Mouse (Mus musculus) midbrain, embryonic 12.5 days (tissue): ENCODE data around the gene Zfp82. TPM values are rescaled to one million over a fixed set of nuclear protein-coding genes. Genes with fewer than 3 reads are reported as not detected.
A peak's percentile ranks its signal among the peaks of the same experiment; 100 is the strongest.

Experiments used
- ATAC-seq: fragments of 200-750 bp; cut with Nextera tagmentation; 2 replicates; pipeline ENCODE4 v1.8.0; 2017; ENCODE audit warnings: low read depth, moderate TSS enrichment, moderate library complexity; ENCODE audit not compliant: low FRiP score
- H3K27ac ChIP-seq: fragments of 300-500 bp; sonication (generic); replicated peaks from 2 replicates; pipeline ENCODE4 v1.5.1; 2016; ENCODE audit warnings: mild to moderate bottlenecking
- H3K27me3 ChIP-seq: fragments of 300-500 bp; sonication (generic); 2 replicates; pipeline ENCODE4 v1.6.1; 2016; ENCODE audit warnings: mild to moderate bottlenecking
- H3K36me3 ChIP-seq: fragments of 300-500 bp; sonication (generic); 2 replicates; pipeline ENCODE4 v1.6.1; 2016
- H3K4me1 ChIP-seq: fragments of 300-500 bp; sonication (generic); 2 replicates; pipeline ENCODE4 v1.6.1; 2016
- H3K4me2 ChIP-seq: fragments of 300-500 bp; sonication (generic); replicated peaks from 2 replicates; pipeline ENCODE4 v1.6.1; 2016; ENCODE audit warnings: mild to moderate bottlenecking, moderate library complexity
- H3K4me3 ChIP-seq: fragments of 300-500 bp; sonication (generic); 2 replicates; pipeline ENCODE4 v1.5.1; 2016; ENCODE audit warnings: mild to moderate bottlenecking
- H3K9ac ChIP-seq: fragments of 300-500 bp; sonication (generic); replicated peaks from 2 replicates; pipeline ENCODE4 v1.6.1; 2016; ENCODE audit warnings: mild to moderate bottlenecking, moderate library complexity
- H3K9me3 ChIP-seq: fragments of 300-500 bp; sonication (generic); 2 replicates; pipeline ENCODE4 v1.6.1; 2016; ENCODE audit warnings: mild to moderate bottlenecking
- WGBS: fragments of 180-500 bp; shearing (Covaris S2); methylation state at CpG from one replicate; pipeline ENCODE4 v1.1.7; 2016; 5-methylcytosine and 5-hydroxymethylcytosine counted together
- polyA plus RNA-seq: library from polyadenylated mRNA; unstranded; fragments of >200 nt; fragmentation: Nextera tagmentation; extraction: Ambion mirVana; gene quantifications from 2 replicates; pipeline ENCODE4 v1.2.1, GENCODE M21; 2016

Gene Zfp82
- polyA plus RNA-seq, 1 experiment from 2014 or later: 11.2 TPM

DNA sequence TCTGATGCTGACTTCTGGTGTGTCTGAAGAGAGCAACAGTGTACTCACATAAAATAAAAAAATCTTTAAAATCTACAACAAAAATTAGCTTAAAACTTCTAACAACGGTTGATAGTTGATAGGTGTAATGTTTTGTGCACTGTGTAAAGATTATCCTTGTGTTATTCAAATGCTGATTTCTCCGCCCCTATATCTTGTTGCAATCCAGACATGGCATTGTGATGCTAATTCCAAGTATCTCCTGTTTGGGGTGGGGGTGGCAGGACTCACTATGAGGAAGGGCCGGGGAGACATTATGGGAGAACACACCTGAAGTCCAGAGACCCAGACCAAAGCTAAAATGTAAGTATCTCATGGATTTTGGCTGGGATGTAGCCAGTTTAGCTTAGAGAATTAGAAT is 41.3 kb downstream of the Zfp82 start:
- H3K9me3 ChIP-seq: no peaks in the 10 kb centered on the region
- peaks cover 17% of the 10 kb centered on the region for H3K36me3 ChIP-seq
- WGBS: 76% methylated on average over 3 of the region's 3 CpGs

GRCm38 (mm10) chr7:30030677-30031076 is 42.0 kb downstream of the Zfp82 start:
- 30% methylated on average over 6 of the region's 6 CpGs for WGBS
- H3K4me1 ChIP-seq: no peaks in the 10 kb centered on the region
- H3K27me3 ChIP-seq: no peaks in the 10 kb centered on the region
- H3K4me2 ChIP-seq: no peak overlapping the region
- no peak for ATAC-seq
- no peak overlapping the region for H3K27ac ChIP-seq
- H3K9me3 ChIP-seq: no peaks in the 10 kb centered on the region
- no peak overlapping the region for H3K4me3 ChIP-seq
- no peak overlapping the region for H3K9ac ChIP-seq
- H3K36me3 ChIP-seq: peaks cover 19% of the 10 kb centered on the region

More for the DNA sequence above, 41.3 kb downstream of the Zfp82 start:
- Histone ChIP-seq H3K27ac (no peak overlapping the region), H3K4me3 (no peak overlapping the region), H3K4me2 (no peak overlapping the region), H3K4me1 (no peaks in the 10 kb centered on the region), H3K9ac (no peak overlapping the region), H3K27me3 (no peaks in the 10 kb centered on the region)
- no peak for ATAC-seq

DNA sequence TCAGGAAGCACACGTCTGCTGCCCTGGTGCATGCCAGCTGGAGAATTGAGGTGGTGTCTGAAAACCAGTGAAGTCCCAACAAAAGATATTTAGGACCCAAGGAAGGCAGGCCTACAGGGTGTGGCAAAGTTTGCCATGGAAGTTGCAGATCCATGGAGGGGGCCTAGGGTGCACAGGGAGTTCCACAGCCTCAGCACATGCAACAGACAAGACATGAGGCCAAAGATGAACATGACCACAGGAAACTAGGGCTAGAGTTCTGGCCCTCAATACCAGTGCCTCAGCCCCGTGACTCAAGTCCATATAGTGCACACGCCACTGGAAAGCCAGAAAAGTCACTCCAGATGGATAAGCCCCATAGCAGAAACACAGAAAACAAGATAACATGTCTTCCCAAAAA is 44.1 kb downstream of the Zfp82 start:
- ATAC-seq: no peak
- Histone ChIP-seq H3K27ac (no peak overlapping the region), H3K27me3 (no peaks in the 10 kb centered on the region), H3K4me1 (no peaks in the 10 kb centered on the region), H3K4me3 (no peak overlapping the region), H3K9ac (no peak overlapping the region), H3K36me3 (peaks cover 39% of the 10 kb centered on the region), H3K9me3 (no peaks in the 10 kb centered on the region), H3K4me2 (no peak overlapping the region)
- 92% methylated on average over 3 of the region's 3 CpGs for WGBS

DNA sequence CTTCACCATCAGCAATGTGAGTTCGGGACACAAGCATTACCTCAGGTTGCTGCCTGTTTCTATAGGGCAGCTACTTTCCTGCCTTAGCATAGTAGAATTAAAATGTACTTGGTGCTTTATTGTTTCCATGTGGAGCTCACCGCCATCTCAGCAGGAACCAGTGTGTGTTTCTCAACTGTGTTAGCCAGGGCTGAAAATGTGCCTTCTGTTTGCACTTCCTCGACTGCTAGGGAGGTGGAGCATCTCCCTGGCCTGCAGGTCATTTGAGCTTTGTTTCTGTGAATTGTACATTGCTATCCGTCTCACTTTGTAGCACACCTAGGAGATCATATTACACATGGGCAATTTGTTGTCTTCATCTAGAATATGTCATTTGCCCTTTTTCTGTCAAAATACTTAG is 45.4 kb downstream of the Zfp82 start:
- peaks cover 51% of the 10 kb centered on the region for H3K36me3 ChIP-seq

GRCm38 (mm10) chr7:30025358-30025757 is 47.3 kb downstream of the Zfp82 start:
- no peak overlapping the region for H3K9ac ChIP-seq
- H3K9me3 ChIP-seq: no peaks in the 10 kb centered on the region
- H3K4me3 ChIP-seq: no peak overlapping the region
- no peaks in the 10 kb centered on the region for H3K27me3 ChIP-seq
- ATAC-seq: no peak
- H3K4me1 ChIP-seq: no peaks in the 10 kb centered on the region
- H3K27ac ChIP-seq: no peak overlapping the region
- H3K4me2 ChIP-seq: no peak overlapping the region
- peaks cover 60% of the 10 kb centered on the region for H3K36me3 ChIP-seq
- 88% methylated on average over 5 of the region's 5 CpGs for WGBS

More for the DNA sequence above, 45.4 kb downstream of the Zfp82 start:
- Histone ChIP-seq H3K27me3 (no peaks in the 10 kb centered on the region), H3K4me2 (no peak overlapping the region), H3K9ac (no peak overlapping the region), H3K9me3 (no peaks in the 10 kb centered on the region), H3K4me1 (no peaks in the 10 kb centered on the region), H3K4me3 (no peak overlapping the region), H3K27ac (no peak overlapping the region)
- no peak for ATAC-seq
- WGBS: 67% methylated on average over 4 of the region's 4 CpGs

- Histone ChIP-seq H3K9me3 (no peaks in the 10 kb centered on the region), H3K4me3 (no peak overlapping the region), H3K36me3 (peaks cover 71% of the 10 kb centered on the region), H3K4me1 (no peaks in the 10 kb centered on the region), H3K9ac (no peak overlapping the region), H3K27me3 (no peaks in the 10 kb centered on the region), H3K27ac (no peak overlapping the region), H3K4me2 (no peak overlapping the region)
- WGBS: 95% methylated on average over 8 of the region's 8 CpGs
- no peak for ATAC-seq
Measured at GRCm38 (mm10) chr7:30023800-30024199, 48.9 kb downstream of the Zfp82 start.

- WGBS: 94% methylated on average over 9 of the region's 9 CpGs
- Histone ChIP-seq H3K9ac (no peak overlapping the region), H3K36me3 (peaks cover 76% of the 10 kb centered on the region)
Measured at GRCm38 (mm10) chr7:30023324-30023723, 49.4 kb downstream of the Zfp82 start.

DNA sequence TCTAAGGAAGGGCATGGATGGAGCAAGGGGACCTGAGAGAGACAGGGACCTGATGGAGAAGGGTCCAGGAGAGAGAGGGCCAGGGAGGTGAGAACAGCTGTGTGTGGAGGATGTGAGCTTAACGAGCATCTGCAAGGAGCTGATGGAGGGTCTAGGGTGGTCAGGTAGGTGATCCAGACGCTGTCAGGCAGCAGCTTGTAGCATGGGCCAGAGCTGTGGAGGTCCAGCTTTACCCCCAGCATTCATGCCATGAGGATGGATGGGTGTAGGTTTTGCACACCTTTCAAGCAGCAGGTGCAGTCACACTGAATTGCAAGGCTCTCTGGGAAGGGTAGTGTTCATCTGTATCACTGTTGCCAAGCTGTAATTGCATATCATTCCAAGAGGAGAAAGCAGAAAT is 53.2 kb downstream of the Zfp82 start:
- Histone ChIP-seq H3K4me3 (no peak overlapping the region), H3K4me1 (no peaks in the 10 kb centered on the region), H3K27ac (no peak overlapping the region), H3K9ac (no peak overlapping the region), H3K36me3 (peaks cover 82% of the 10 kb centered on the region), H3K27me3 (no peaks in the 10 kb centered on the region), H3K9me3 (no peaks in the 10 kb centered on the region), H3K4me2 (no peak overlapping the region)
- ATAC-seq: no peak
- 97% methylated on average over 2 of the region's 2 CpGs for WGBS

More at GRCm38 (mm10) chr7:30023324-30023723, 49.4 kb downstream of the Zfp82 start:
- Histone ChIP-seq H3K4me3 (no peak overlapping the region), H3K4me2 (no peak overlapping the region), H3K27me3 (no peaks in the 10 kb centered on the region), H3K9me3 (no peaks in the 10 kb centered on the region), H3K4me1 (no peaks in the 10 kb centered on the region), H3K27ac (no peak overlapping the region)
- ATAC-seq: no peak

- WGBS: 93% methylated on average over 6 of the region's 6 CpGs
- H3K36me3 ChIP-seq: peaks cover 69% of the 10 kb centered on the region
- H3K9ac ChIP-seq: no peak overlapping the region
- no peaks in the 10 kb centered on the region for H3K4me1 ChIP-seq
- no peaks in the 10 kb centered on the region for H3K27me3 ChIP-seq
- H3K27ac ChIP-seq: no peak overlapping the region
- H3K4me3 ChIP-seq: no peak overlapping the region
- no peaks in the 10 kb centered on the region for H3K9me3 ChIP-seq
- no peak for ATAC-seq
- no peak overlapping the region for H3K4me2 ChIP-seq
Measured at GRCm38 (mm10) chr7:30017226-30017625, 55.5 kb downstream of the Zfp82 start.

GRCm38 (mm10) chr7:30012956-30013363 is 59.7 kb downstream of the Zfp82 start:
- no peak overlapping the region for H3K4me2 ChIP-seq
- no peak overlapping the region for H3K4me3 ChIP-seq
- no peaks in the 10 kb centered on the region for H3K9me3 ChIP-seq
- no peaks in the 10 kb centered on the region for H3K27me3 ChIP-seq
- no peak overlapping the region for H3K9ac ChIP-seq
- no peak for ATAC-seq
- H3K27ac ChIP-seq: no peak overlapping the region
- H3K36me3 ChIP-seq: peaks cover 50% of the 10 kb centered on the region
- 88% methylated on average over 4 of the region's 4 CpGs for WGBS
- peaks cover 11% of the 10 kb centered on the region; the same call in 1 of the 2 replicates for H3K4me1 ChIP-seq

GRCm38 (mm10) chr7:30010551-30011195 is 62.0 kb downstream of the Zfp82 start:
- Histone ChIP-seq H3K9me3 (no peaks in the 10 kb centered on the region), H3K4me1 (peaks cover 11% of the 10 kb centered on the region; the same call in 1 of the 2 replicates), H3K4me2 (no peak overlapping the region), H3K27me3 (no peaks in the 10 kb centered on the region), H3K9ac (no peak overlapping the region), H3K36me3 (peaks cover 45% of the 10 kb centered on the region), H3K4me3 (no peak overlapping the region), H3K27ac (0 out of 2 replicates have a peak overlapping the region, but pooled peaks have one; percentile 10)
- WGBS: 82% methylated on average over 10 of the region's 10 CpGs
- ATAC-seq: no peak

GRCm38 (mm10) chr7:30009321-30010085 is 63.2 kb downstream of the Zfp82 start:
- no peak overlapping the region for H3K4me2 ChIP-seq
- no peak for ATAC-seq
- peaks cover 37% of the 10 kb centered on the region for H3K36me3 ChIP-seq

More at GRCm38 (mm10) chr7:30009321-30010085, 63.2 kb downstream of the Zfp82 start:
- H3K9me3 ChIP-seq: no peaks in the 10 kb centered on the region
- H3K4me1 ChIP-seq: peaks cover 11% of the 10 kb centered on the region; the same call in 1 of the 2 replicates
- H3K27ac ChIP-seq: peak overlapping the region; percentile 56; the same call in 1 of the 2 replicates
- no peak overlapping the region for H3K9ac ChIP-seq
- H3K4me3 ChIP-seq: no peak overlapping the region
- H3K27me3 ChIP-seq: no peaks in the 10 kb centered on the region
- 68% methylated on average over 21 of the region's 21 CpGs for WGBS
